ENCODE assay signal across 17 mouse cellular contexts in the genomic region with DNA sequence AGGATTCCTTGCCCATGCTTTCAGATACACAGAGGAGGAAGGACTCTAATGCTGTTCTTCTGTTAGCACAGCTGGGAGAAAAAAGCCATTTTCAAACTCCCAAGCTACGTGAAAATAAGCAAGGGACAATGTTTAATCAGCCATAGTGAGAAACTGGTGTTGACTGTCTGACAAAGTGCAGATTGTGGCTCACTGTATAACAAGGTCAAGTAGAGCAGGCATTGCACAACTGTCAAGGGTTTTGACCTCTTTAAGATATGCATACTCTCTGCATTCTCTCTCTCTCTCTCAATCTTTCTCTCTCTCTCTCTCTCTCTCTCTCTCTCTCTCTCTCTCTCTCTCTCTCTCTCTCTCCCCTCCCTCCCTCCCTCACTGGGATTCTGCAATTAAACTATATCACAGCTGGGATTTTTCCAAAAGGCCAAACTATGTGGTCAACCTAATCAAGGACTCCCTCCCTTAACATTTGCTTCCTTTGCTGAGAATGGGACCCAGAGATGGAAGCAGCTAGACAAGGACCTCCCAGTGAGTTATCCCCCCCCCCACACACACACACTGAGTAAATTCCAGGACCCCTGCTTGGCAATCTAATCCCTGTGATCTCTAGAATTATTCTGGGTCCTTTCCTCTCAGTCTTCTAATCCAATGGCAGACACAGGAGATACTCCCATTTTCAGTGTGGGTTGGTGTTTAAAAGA.
DNase-seq lines count a peak whose midpoint lies in the region; ATAC-seq and TF ChIP-seq lines count a peak whose summit lies in the region.
"Had no signal": no experiment of that assay in that cellular context is flagged by ENCODE, and none has a peak within 500 bp of the region (broad histone marks: within the 10 kb centered on the region; RNA-seq: fewer than 3 reads in every experiment).

No protein-coding gene starts in this region.

- TF ChIP-seq POLR2A in liver, adult 2 months (IDR thresholded peaks at IDR 0.05; ENCODE audit: extremely low read depth, insufficient read depth, low read length), result no peak

- ATAC-seq in heart, postnatal 0 days (ENCODE audit: insufficient read depth, low read depth), result peak; percentile 63; the same call in 1 of the 2 replicates
- peak; percentile 84 for ATAC-seq in intestine, embryonic 16.5 days

- H3K27ac ChIP-seq in heart, postnatal 0 days (ENCODE audit: low read depth), result no peak overlapping the region
- no peak overlapping the region for H3K27ac ChIP-seq in liver, adult 2 months (replicated peaks; ENCODE audit: insufficient read depth, low read depth, low read length)
- H3K27ac ChIP-seq in intestine, embryonic 16.5 days (ENCODE audit: low read length), result no peak overlapping the region
- H3K27ac ChIP-seq: forebrain, embryonic 12.5 days; hindbrain, embryonic 15.5 days; limb, embryonic 12.5 days; liver, embryonic 14.5 days; neural tube, embryonic 13.5 days had no signal

- WGBS in heart, postnatal 0 days, result 17% methylated on average over 1 of the region's 1 CpGs
- WGBS in liver, adult 2 months, result 23% methylated on average over 1 of the region's 1 CpGs
- WGBS in intestine, embryonic 16.5 days, result 25% methylated on average over 1 of the region's 1 CpGs

- no peaks in the 10 kb centered on the region for H3K4me1 ChIP-seq in heart, postnatal 0 days (ENCODE audit: control insufficient read depth, insufficient read depth)
- no peaks in the 10 kb centered on the region for H3K4me1 ChIP-seq in liver, adult 2 months (ENCODE audit: control insufficient read depth, insufficient read depth, low read length)
- H3K4me1 ChIP-seq in intestine, embryonic 16.5 days (ENCODE audit: control insufficient read depth, insufficient read depth, low read length), result no peaks in the 10 kb centered on the region
- H3K4me1 ChIP-seq: forebrain, embryonic 12.5 days; hindbrain, embryonic 15.5 days; limb, embryonic 12.5 days; neural tube, embryonic 13.5 days had no signal

- no peaks in the 10 kb centered on the region for H3K79me2 ChIP-seq in liver, adult 2 months (ENCODE audit: control insufficient read depth, insufficient read depth, low read length)

- H3K4me3 ChIP-seq in heart, postnatal 0 days (ENCODE audit: low read depth, low read length), result no peak overlapping the region
- H3K4me3 ChIP-seq in liver, adult 2 months (ENCODE audit: insufficient read depth, low read depth, low read length), result no peak overlapping the region
- no peak overlapping the region for H3K4me3 ChIP-seq in intestine, embryonic 16.5 days (ENCODE audit: low read length)
- H3K4me3 ChIP-seq: forebrain, embryonic 12.5 days; hindbrain, embryonic 15.5 days; limb, embryonic 12.5 days; neural tube, embryonic 13.5 days had no signal

- no peak for TF ChIP-seq CTCF in heart, postnatal 0 days (IDR thresholded peaks at IDR 0.05; ENCODE audit: low read depth)
- no peak for TF ChIP-seq CTCF in liver, adult 2 months (IDR thresholded peaks at IDR 0.05; ENCODE audit: low read depth, low read length)

- no peak overlapping the region for H3K4me2 ChIP-seq in heart, postnatal 0 days (ENCODE audit: low read depth, low read length)
- H3K4me2 ChIP-seq in intestine, embryonic 16.5 days (ENCODE audit: low read depth, low read length), result no peak overlapping the region
- H3K4me2 ChIP-seq: forebrain, embryonic 12.5 days; hindbrain, embryonic 15.5 days; limb, embryonic 12.5 days; neural tube, embryonic 13.5 days had no signal

- H3K9ac ChIP-seq in heart, postnatal 0 days (replicated peaks; ENCODE audit: low read depth, low read length), result no peak overlapping the region
- H3K9ac ChIP-seq in liver, adult 2 months (ENCODE audit: low read depth, low read length), result no peak overlapping the region
- no peak overlapping the region for H3K9ac ChIP-seq in intestine, embryonic 16.5 days (ENCODE audit: low read depth, low read length)
- H3K9ac ChIP-seq: forebrain, embryonic 12.5 days; hindbrain, embryonic 15.5 days; limb, embryonic 12.5 days; liver, embryonic 14.5 days; neural tube, embryonic 13.5 days had no signal

- TF ChIP-seq EP300 in heart, postnatal 0 days (IDR thresholded peaks at IDR 0.05; ENCODE audit: low read depth), result no peak

- no peaks in the 10 kb centered on the region for H3K9me3 ChIP-seq in heart, postnatal 0 days (replicated peaks; ENCODE audit: control insufficient read depth, low read length)
- H3K9me3 ChIP-seq in intestine, embryonic 16.5 days (ENCODE audit: control insufficient read depth, low read length), result no peaks in the 10 kb centered on the region
- H3K9me3 ChIP-seq: forebrain, embryonic 12.5 days; hindbrain, embryonic 15.5 days; limb, embryonic 12.5 days; neural tube, embryonic 13.5 days had no signal

- H3K36me3 ChIP-seq in heart, postnatal 0 days (replicated peaks; ENCODE audit: control insufficient read depth, insufficient read depth, low read length), result no peaks in the 10 kb centered on the region
- H3K36me3 ChIP-seq in liver, adult 2 months (ENCODE audit: control insufficient read depth, insufficient read depth, low read length), result no peaks in the 10 kb centered on the region
- no peaks in the 10 kb centered on the region for H3K36me3 ChIP-seq in intestine, embryonic 16.5 days (ENCODE audit: control insufficient read depth, insufficient read depth, low read length)
- H3K36me3 ChIP-seq: forebrain, embryonic 12.5 days; hindbrain, embryonic 15.5 days; limb, embryonic 12.5 days; neural tube, embryonic 13.5 days had no signal

- no peaks in the 10 kb centered on the region for H3K27me3 ChIP-seq in heart, postnatal 0 days (ENCODE audit: control insufficient read depth, insufficient read depth, low read length)
- H3K27me3 ChIP-seq in liver, adult 2 months (ENCODE audit: control insufficient read depth, insufficient read depth, low read length), result no peaks in the 10 kb centered on the region
- no peaks in the 10 kb centered on the region for H3K27me3 ChIP-seq in intestine, embryonic 16.5 days (replicated peaks; ENCODE audit: control insufficient read depth, insufficient read depth, low read length)
- H3K27me3 ChIP-seq: forebrain, embryonic 12.5 days; hindbrain, embryonic 15.5 days; limb, embryonic 12.5 days; neural tube, embryonic 13.5 days had no signal

- peak; percentile 38 for DNase-seq in heart, postnatal 0 days (ENCODE audit: low spot score)
- no peak for DNase-seq in heart, adult 8-10 months (ENCODE audit: low spot score)
- peak; percentile 7 for DNase-seq in liver, adult 2 months (ENCODE audit: extremely low read depth, low read depth, low spot score)
- DNase-seq in liver, result no peak
- DNase-seq in lung, postnatal 14 days, result peak; percentile 7
- DNase-seq in B cell, adult 2 months, result no peak
- DNase-seq: cerebellum, adult 8-10 months; kidney, adult 18-20 months; midbrain, embryonic 14.5 days; right cerebral cortex, postnatal 25 days; thymus, adult 2 months had no signal

Comparison
In these comparisons a context has a peak if more than half of its experiments do, and no peak if none do; other contexts are left out.
1. DNase-seq: peak in heart, postnatal 0 days (single experiment), liver, adult 2 months (single experiment) and lung, postnatal 14 days (single experiment); none in heart, adult 8-10 months (single experiment), liver (single experiment) and B cell, adult 2 months (0 of 2).